Mouse (Mus musculus) neural tube, embryonic 11.5 days (tissue): Measurements from ENCODE around the gene Adamts12. TPM values are rescaled to one million over a fixed set of nuclear protein-coding genes. Genes with fewer than 3 reads are reported as not detected.
A peak's percentile ranks its signal among the peaks of the same experiment; 100 is the strongest.

Experiments used
- ATAC-seq: fragments of 200-750 bp; cut with Nextera tagmentation; 2 replicates; pipeline ENCODE4 v1.8.0; 2017; ENCODE audit warnings: moderate number of reproducible peaks, mild to moderate bottlenecking, moderate TSS enrichment, moderate library complexity; ENCODE audit not compliant: insufficient read depth, low FRiP score, low TSS enrichment
- DNase-seq: peaks from one replicate; pipeline ENCODE4 v3.0.0-alpha.2; 2015; ENCODE audit warnings: low spot score
- H3K27ac ChIP-seq: fragments of 300-500 bp; sonication (generic); 2 replicates; pipeline ENCODE4 v1.5.1; 2014; ENCODE audit warnings: low read depth, mild to moderate bottlenecking, low read length
- H3K27me3 ChIP-seq: fragments of 300-500 bp; sonication (generic); 2 replicates; pipeline ENCODE4 v1.6.1; 2014; ENCODE audit warnings: mild to moderate bottlenecking, low read length, mixed read lengths; ENCODE audit not compliant: control insufficient read depth, insufficient read depth
- H3K36me3 ChIP-seq: fragments of 300-500 bp; sonication (generic); 2 replicates; pipeline ENCODE4 v1.6.1; 2014; ENCODE audit warnings: mild to moderate bottlenecking, low read length, moderate library complexity, mixed read lengths; ENCODE audit not compliant: control insufficient read depth, insufficient read depth
- H3K4me1 ChIP-seq: fragments of 300-500 bp; sonication (generic); 2 replicates; pipeline ENCODE4 v1.6.1; 2014; ENCODE audit warnings: low read length, mixed read lengths; ENCODE audit not compliant: control insufficient read depth, insufficient read depth
- H3K4me2 ChIP-seq: fragments of 300-500 bp; sonication (generic); 2 replicates; pipeline ENCODE4 v1.6.1; 2014; ENCODE audit warnings: low read depth, mild to moderate bottlenecking, moderate library complexity
- H3K4me3 ChIP-seq: fragments of 300-500 bp; sonication (generic); 2 replicates; pipeline ENCODE4 v1.5.1; 2014; ENCODE audit warnings: low read depth, low read length
- H3K9ac ChIP-seq: fragments of 300-500 bp; sonication (generic); 2 replicates; pipeline ENCODE4 v1.6.1; 2014; ENCODE audit warnings: mild to moderate bottlenecking, low read length
- H3K9me3 ChIP-seq: fragments of 300-500 bp; sonication (generic); 2 replicates; pipeline ENCODE4 v1.6.1; 2016; ENCODE audit warnings: low read length; ENCODE audit not compliant: control insufficient read depth
- WGBS: fragments of 180-500 bp; shearing (Covaris S2); extraction: QIAGEN DNeasy Blood & Tissue Kit; methylation state at CpG from one replicate; pipeline ENCODE4 v1.1.7; 2014; 5-methylcytosine and 5-hydroxymethylcytosine counted together
- polyA plus RNA-seq: library from polyadenylated mRNA; unstranded; fragments of >200 nt; fragmentation: Nextera tagmentation; extraction: Ambion mirVana; gene quantifications from 2 replicates; pipeline ENCODE4 v1.2.1, GENCODE M21; 2014

Gene Adamts12
- polyA plus RNA-seq, 1 experiment from 2014 or later: 1.6 TPM

DNA sequence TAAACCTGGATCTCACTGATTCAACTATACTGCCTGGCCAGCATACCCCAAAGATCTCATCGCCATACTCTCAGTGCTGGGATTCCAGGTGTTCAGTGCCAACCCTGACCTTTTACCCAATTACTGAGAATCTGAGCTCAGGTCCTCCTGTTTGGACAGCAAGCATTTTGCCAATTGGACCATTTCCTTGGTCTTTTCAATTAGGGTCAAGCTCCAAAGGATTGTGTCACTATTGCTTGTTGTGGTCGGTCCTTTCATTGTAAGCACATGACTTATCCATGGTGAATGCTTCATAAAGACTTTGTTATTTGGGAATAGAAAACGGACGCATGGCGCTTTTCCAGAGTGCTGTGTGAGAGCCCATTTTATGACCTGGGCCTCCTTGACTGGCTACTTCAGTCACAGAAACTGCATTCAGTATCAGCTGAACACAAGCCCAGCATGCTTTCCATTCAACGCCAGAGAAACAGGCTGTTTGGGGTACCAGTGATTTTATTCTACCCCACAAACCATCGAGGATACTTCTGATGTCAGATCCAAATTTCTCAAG, 133.7 kb downstream of the Adamts12 start:
- no peak overlapping the region for H3K9ac ChIP-seq
- no peak overlapping the region for H3K4me2 ChIP-seq
- 75% methylated on average over 7 of the region's 7 CpGs for WGBS
- no peak overlapping the region for H3K4me3 ChIP-seq
- DNase-seq (no peak), ATAC-seq (no peak)
- H3K36me3 ChIP-seq: no peaks in the 10 kb centered on the region
- no peak overlapping the region for H3K27ac ChIP-seq
- no peaks in the 10 kb centered on the region for H3K4me1 ChIP-seq
- no peaks in the 10 kb centered on the region for H3K9me3 ChIP-seq
- no peaks in the 10 kb centered on the region for H3K27me3 ChIP-seq

DNA sequence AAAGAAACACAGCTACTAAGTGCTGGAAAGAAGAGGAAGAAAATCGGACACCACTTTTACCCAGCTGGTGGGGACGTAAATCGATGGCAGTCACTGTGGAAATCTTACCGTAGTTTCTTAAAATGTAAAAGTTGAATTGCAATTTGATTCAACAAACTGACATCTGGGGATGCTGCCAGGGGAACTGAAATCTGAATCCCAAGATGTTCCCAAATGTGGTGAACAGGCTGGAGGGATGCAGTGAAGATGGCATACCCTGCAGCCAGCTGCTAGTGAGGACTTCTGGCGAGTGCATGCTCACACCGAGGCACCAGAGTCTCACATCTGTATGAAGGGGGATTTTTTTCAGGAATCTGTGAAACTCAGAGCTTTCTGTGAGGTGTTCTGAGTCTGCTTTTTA, 138.5 kb downstream of the Adamts12 start:
- Histone ChIP-seq H3K9ac (no peak overlapping the region), H3K27ac (no peak overlapping the region), H3K27me3 (no peaks in the 10 kb centered on the region), H3K4me1 (no peaks in the 10 kb centered on the region), H3K4me2 (no peak overlapping the region), H3K9me3 (no peaks in the 10 kb centered on the region), H3K36me3 (no peaks in the 10 kb centered on the region), H3K4me3 (no peak overlapping the region)
- 72% methylated on average over 6 of the region's 6 CpGs for WGBS
- DNase-seq (no peak), ATAC-seq (no peak)

DNA sequence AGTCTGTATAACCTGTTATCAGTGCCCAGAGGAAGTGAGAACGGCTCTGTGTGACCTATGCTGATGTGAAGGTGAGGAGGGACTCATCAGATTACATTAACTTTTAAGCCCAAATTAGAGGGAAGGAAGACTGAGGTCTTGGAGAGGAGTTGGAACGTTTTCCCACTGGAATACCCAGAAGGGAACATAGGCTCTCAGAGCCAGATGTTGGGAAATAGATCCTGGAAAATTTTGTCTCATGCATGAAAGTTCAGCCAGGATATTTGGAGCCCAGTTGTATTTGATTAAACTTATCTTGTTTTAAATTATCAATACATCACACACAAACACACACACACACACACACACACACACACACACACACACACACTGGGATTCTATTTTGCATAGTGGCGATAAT, 140.3 kb downstream of the Adamts12 start:
- Histone ChIP-seq H3K4me1 (no peaks in the 10 kb centered on the region), H3K27ac (no peak overlapping the region), H3K36me3 (no peaks in the 10 kb centered on the region), H3K27me3 (no peaks in the 10 kb centered on the region), H3K4me2 (no peak overlapping the region), H3K9me3 (no peaks in the 10 kb centered on the region), H3K9ac (no peak overlapping the region), H3K4me3 (no peak overlapping the region)
- no peak for ATAC-seq
- WGBS: 87% methylated on average over 3 of the region's 3 CpGs
- no peak for DNase-seq

DNA sequence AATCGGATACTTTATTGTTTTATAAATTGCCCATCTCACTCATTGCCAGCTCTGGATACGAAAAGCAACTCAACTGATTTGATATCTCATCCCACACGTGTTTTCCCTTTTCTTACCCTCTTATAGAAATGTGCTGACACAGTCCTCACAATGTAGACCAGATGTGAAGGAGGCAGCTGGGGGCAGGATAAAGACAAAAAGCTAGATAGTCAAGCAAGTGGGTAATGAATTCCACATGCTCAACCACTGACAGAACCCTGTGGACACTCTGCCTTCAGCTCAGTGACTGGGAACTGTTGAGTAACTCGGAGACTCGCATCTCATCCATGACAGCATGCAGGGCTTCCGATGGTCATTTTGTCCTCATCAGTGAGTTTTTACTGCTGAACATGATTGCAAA, 146.4 kb downstream of the Adamts12 start:
- WGBS: 62% methylated on average over 6 of the region's 6 CpGs
- no peak overlapping the region for H3K9ac ChIP-seq
- no peaks in the 10 kb centered on the region for H3K36me3 ChIP-seq
- DNase-seq (peak; percentile 19), ATAC-seq (no peak)
- no peaks in the 10 kb centered on the region for H3K4me1 ChIP-seq
- H3K27ac ChIP-seq: no peak overlapping the region
- no peak overlapping the region for H3K4me2 ChIP-seq
- no peaks in the 10 kb centered on the region for H3K9me3 ChIP-seq
- no peaks in the 10 kb centered on the region for H3K27me3 ChIP-seq
- H3K4me3 ChIP-seq: no peak overlapping the region

DNA sequence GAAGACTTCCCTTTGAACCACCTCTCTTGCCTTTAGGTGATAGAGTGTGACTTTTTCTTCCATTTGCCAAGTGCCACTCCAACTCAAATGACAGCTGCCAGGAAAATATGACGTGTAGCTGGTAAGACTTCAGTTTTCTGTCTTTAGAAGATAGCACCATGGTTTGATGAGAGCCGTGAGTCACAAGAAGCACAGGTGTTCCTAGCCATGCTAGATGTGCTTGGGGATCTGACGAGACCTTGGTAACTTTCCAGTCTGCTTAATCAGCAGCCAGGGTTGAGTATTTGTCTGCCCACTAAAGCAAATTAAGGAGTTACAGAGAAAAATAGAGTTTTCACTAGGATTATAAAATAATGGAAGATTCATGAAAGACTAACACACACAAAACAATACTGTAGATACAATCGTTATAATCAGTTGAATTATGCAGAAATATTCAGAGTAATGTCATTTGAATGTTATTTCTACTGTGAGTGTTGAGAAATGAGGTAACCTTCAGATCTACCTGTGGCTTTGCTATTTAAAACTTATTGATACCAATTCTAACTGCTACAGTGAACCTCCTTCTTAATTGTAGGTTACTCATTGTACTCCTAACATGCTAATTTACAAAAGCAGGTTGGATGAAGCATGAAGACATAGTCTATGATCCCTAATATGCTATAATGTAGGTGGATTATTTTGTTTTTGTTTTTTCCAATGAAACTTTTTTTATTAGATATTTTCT, 169.5 kb downstream of the Adamts12 start:
- Histone ChIP-seq H3K27me3 (no peaks in the 10 kb centered on the region), H3K4me2 (no peak overlapping the region), H3K36me3 (no peaks in the 10 kb centered on the region), H3K27ac (no peak overlapping the region), H3K9me3 (no peaks in the 10 kb centered on the region), H3K4me1 (no peaks in the 10 kb centered on the region), H3K4me3 (no peak overlapping the region), H3K9ac (no peak overlapping the region)
- ATAC-seq (no peak), DNase-seq (no peak)
- WGBS: 85% methylated on average over 4 of the region's 4 CpGs

DNA sequence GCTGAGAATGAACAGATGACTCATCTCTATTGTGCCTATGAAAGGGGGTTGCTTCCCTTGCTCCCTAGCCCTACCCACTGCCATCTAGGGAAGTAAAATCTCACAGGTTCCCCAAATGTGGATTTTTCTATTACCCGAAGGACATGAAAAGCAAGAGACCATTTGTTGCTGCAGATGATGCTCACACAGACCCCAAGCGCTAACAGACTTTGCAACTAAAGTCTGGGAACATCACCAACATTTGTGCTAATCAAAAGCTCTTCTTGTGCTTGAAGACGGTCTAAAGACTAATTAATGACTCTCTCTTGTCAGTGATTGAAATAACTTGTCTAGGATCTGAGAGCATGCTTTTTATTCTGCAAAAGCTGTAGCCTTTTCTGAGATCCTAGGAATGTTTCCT, 175.8 kb downstream of the Adamts12 start:
- Histone ChIP-seq H3K4me3 (no peak overlapping the region), H3K9me3 (no peaks in the 10 kb centered on the region), H3K27me3 (no peaks in the 10 kb centered on the region), H3K9ac (no peak overlapping the region), H3K4me2 (no peak overlapping the region), H3K36me3 (no peaks in the 10 kb centered on the region), H3K4me1 (no peaks in the 10 kb centered on the region), H3K27ac (no peak overlapping the region)
- no peak for DNase-seq
- WGBS: 78% methylated on average over 3 of the region's 3 CpGs
- no peak for ATAC-seq

DNA sequence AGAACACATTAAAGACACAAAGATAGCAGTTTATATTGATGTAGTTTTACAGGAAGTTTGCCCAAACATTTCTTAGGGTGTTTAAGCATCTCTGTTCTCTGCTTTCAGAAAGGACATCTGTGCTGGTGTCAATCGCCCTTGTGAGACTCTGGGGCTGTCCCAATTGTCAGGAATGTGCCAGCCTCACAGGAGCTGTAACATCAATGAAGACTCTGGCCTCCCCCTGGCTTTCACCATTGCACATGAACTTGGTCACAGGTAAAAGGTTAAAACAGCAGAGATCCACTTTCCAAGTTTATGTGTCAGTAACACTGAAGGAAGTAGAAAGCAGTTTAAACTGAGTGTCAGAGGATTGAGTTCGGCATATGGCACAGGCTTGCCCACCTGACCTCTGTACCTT, 176.7 kb downstream of the Adamts12 start:
- Histone ChIP-seq H3K9me3 (no peaks in the 10 kb centered on the region), H3K27ac (no peak overlapping the region), H3K9ac (no peak overlapping the region), H3K4me3 (no peak overlapping the region), H3K36me3 (no peaks in the 10 kb centered on the region), H3K27me3 (no peaks in the 10 kb centered on the region), H3K4me2 (no peak overlapping the region), H3K4me1 (no peaks in the 10 kb centered on the region)
- no peak for DNase-seq
- 80% methylated on average over 2 of the region's 2 CpGs for WGBS
- no peak for ATAC-seq

DNA sequence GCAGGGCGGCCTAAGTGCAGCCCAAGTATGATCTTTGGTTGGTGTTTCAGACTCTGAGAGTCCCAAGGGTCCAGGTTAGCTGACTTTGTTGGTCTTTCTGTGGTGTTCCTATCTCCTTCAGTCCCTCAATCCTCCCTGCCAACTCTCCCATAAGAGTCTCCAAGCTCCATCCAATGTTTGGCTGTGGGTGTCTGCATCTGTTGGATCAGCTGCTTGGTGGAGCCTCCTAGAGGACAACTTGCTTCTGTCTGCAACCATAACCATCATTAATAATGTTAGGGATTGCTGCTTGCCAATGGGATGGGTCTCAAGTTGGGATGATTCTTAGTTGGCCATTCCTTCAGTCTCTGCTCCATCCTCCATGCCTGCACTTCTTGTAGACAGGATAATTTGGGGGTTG, 181.8 kb downstream of the Adamts12 start:
- H3K9ac ChIP-seq: no peak overlapping the region
- H3K36me3 ChIP-seq: no peaks in the 10 kb centered on the region
- no peak overlapping the region for H3K4me3 ChIP-seq
- no peaks in the 10 kb centered on the region for H3K9me3 ChIP-seq
- WGBS: 77% methylated on average over 1 of the region's 1 CpGs
- no peaks in the 10 kb centered on the region for H3K27me3 ChIP-seq
- no peak overlapping the region for H3K4me2 ChIP-seq
- no peaks in the 10 kb centered on the region for H3K4me1 ChIP-seq
- ATAC-seq (no peak), DNase-seq (no peak)
- no peak overlapping the region for H3K27ac ChIP-seq

DNA sequence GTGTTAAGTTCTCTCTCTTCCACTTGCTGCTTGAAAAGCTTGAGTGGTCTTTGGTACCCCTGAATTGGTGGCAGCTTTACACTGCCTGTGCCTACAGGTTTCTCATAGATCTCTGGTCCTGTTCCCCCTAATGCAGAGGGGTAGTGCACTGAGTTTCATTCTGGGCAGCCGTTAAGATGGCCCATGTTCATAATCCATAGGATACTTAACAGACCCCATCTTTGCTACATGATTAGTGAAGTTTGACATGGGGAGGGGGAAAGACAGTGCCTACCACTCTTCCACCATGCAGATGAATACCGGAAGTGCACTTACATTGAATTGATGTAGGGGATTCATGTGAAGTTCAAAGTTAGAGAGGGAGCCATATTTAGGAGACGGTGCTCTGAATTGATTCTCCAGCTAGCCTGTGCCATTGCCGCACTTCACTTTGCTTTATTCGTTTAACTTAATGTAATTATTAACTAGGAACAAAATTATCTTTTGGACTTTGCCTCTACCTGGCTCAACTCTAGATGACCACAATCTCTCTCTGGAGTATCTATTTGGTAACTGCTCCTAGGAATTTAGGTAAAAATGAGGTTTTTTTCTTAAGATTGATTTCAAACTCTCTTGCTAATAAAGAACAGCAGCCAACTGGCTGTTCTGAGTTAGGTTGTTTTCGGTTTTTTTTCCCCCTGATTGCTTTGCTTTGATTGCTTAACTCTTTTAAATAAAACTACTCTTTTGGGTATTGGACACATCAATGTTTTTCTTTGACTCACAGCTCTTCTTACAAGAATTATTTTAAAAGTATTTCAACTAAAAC, 214.9 kb downstream of the Adamts12 start:
- no peak overlapping the region for H3K4me2 ChIP-seq
- no peak overlapping the region for H3K4me3 ChIP-seq
- no peak overlapping the region for H3K27ac ChIP-seq
- DNase-seq: no peak
- H3K27me3 ChIP-seq: no peaks in the 10 kb centered on the region
- no peak overlapping the region for H3K9ac ChIP-seq
- H3K9me3 ChIP-seq: no peaks in the 10 kb centered on the region
- no peaks in the 10 kb centered on the region for H3K36me3 ChIP-seq
- ATAC-seq: no peak
- H3K4me1 ChIP-seq: no peaks in the 10 kb centered on the region
- WGBS: 96% methylated on average over 6 of the region's 6 CpGs
